Mouse (Mus musculus): ENCODE measurements around the gene Ccer2. TPM values are rescaled to one million over a fixed set of nuclear protein-coding genes. Genes with fewer than 3 reads are reported as not detected.

Ccer2 gene
- total and polyA plus RNA-seq, 2 experiments from 2014 or later: not detected

DNA sequence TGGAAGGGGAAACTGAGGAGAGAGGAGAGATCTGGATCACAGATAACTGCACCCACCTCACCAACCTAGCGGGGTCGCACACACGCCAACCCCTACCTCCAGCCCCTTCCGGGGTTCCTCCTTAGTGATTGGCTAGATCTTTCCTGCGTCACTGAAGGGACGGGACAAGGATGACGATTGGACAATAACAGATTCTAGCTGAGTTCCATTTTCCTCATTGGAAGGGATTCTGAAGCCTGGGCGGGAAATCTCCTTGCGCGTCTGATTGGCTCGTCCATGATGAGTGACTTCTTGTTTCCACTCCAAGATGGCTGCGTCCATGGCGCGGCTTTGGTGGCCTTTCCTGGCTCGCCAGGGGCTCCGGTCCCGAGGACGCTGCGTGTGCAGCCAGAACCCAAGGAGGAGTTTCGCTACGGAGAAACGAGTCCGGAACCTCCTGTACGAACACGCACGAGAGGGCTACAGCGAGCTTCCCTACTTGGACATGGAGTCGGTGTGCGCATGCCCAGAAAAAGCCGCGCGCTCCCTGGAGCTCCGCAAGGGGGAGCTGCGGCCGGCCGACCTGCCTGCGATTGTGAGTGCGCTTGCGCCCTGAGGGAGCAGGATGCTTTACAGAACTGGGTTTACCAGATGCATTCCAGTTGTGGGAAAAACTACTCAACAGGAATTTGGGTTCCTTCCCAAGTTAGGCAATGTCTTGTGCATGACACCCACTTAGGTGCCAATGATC lies 14.1 kb upstream of the Ccer2 start, which contains the start of the genes Mrps12 and Sars2:
Mrps12 (minus strand) TSS at position 112 of the 730 bp plus-strand sequence.
Sars2 (plus strand) TSS at position 284 of the 730 bp plus-strand sequence.
- Histone ChIP-seq H3K27ac (ENCODE audit: low read depth) (peak within 1 kb of the TSS; percentile 94), H3K36me3 (replicated peaks; ENCODE audit: control insufficient read depth, insufficient read depth, low read length) (peaks cover 27% of the 10 kb centered on the region), H3K4me1 (ENCODE audit: control insufficient read depth, insufficient read depth) (peaks cover 13% of the 10 kb centered on the region), H3K4me3 (ENCODE audit: low read depth, low read length) (peak within 1 kb of the TSS; percentile 93), H3K9ac (replicated peaks; ENCODE audit: low read depth, low read length) (peak within 1 kb of the TSS; percentile 80), H3K27me3 (ENCODE audit: control insufficient read depth, insufficient read depth, low read length) (no peaks in the 10 kb centered on the region), H3K9me3 (replicated peaks; ENCODE audit: control insufficient read depth, low read length) (no peaks in the 10 kb centered on the region), H3K4me2 (ENCODE audit: low read depth, low read length) (peak within 1 kb of the TSS; percentile 96)
- peak; percentile 100 for DNase-seq (ENCODE audit: low spot score)
- peak; percentile 96 for ATAC-seq (ENCODE audit: insufficient read depth, low read depth)
- TF ChIP-seq EP300 (IDR thresholded peaks at IDR 0.05; ENCODE audit: low read depth): peak; percentile 33; the same call in 1 of the 2 replicates
- peak; percentile 87 for TF ChIP-seq CTCF (IDR thresholded peaks at IDR 0.05; ENCODE audit: low read depth)
- WGBS: under 1% methylated on average over 39 of the region's 39 CpGs

DNA sequence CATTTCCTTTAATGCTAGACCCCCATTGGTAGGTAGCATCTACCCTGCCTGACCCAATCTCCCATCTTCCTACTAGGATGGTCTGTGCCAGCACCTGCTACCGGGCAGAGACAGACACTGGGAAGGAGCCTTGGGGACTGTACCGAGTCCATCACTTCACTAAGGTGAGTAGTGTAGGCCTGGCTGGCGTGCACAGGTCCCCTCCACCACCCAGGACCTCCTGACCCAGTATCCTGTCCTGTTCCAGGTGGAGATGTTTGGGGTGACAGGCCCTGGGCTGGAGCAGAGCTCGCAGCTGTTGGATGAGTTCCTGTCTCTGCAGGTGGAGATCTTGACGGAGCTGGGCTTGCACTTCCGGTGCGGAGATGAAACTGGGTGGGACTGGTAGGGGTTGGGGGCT lies 6.0 kb upstream of the Ccer2 start:
- Histone ChIP-seq H3K4me2 (ENCODE audit: low read depth, low read length) (no peak overlapping the region), H3K9me3 (replicated peaks; ENCODE audit: control insufficient read depth, low read length) (no peaks in the 10 kb centered on the region), H3K27ac (ENCODE audit: low read depth) (no peak overlapping the region), H3K4me3 (ENCODE audit: low read depth, low read length) (no peak overlapping the region), H3K36me3 (replicated peaks; ENCODE audit: control insufficient read depth, insufficient read depth, low read length) (peaks cover 22% of the 10 kb centered on the region; the same call in 1 of the 2 replicates), H3K9ac (replicated peaks; ENCODE audit: low read depth, low read length) (no peak overlapping the region), H3K4me1 (ENCODE audit: control insufficient read depth, insufficient read depth) (no peaks in the 10 kb centered on the region), H3K27me3 (ENCODE audit: control insufficient read depth, insufficient read depth, low read length) (no peaks in the 10 kb centered on the region)
- no peak for DNase-seq (ENCODE audit: low spot score)
- TF ChIP-seq EP300 (IDR thresholded peaks at IDR 0.05; ENCODE audit: low read depth) (no peak), CTCF (IDR thresholded peaks at IDR 0.05; ENCODE audit: low read depth) (no peak)
- ATAC-seq (ENCODE audit: insufficient read depth, low read depth): no peak
- 92% methylated on average over 7 of the region's 7 CpGs for WGBS

DNA sequence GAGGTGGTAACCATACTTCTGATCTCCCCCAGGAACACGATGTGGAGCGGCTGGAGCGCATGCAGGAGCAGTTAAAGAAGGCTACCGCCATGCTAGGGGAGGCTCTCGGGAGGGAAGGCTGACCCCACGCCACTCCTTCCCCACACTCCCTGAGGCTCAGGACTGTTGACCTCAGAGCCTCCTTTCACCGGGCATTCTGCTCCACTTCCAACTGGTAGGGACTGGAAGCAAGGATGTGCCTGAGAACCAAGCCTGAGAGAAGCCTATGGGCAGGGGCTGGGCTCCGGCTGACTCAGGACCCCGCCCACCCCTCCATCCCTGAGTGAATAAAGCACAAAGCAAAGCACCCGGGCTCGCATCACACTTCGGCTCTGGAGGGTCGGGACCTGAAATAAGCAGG lies 2.6 kb downstream of the Ccer2 start:
- no peak for TF ChIP-seq EP300 (IDR thresholded peaks at IDR 0.05; ENCODE audit: low read depth)
- TF ChIP-seq CTCF (IDR thresholded peaks at IDR 0.05; ENCODE audit: low read depth): no peak
- DNase-seq (ENCODE audit: low spot score) (no peak), ATAC-seq (ENCODE audit: insufficient read depth, low read depth) (no peak)
- peaks cover 20% of the 10 kb centered on the region for H3K27me3 ChIP-seq (ENCODE audit: control insufficient read depth, insufficient read depth, low read length)
- no peaks in the 10 kb centered on the region for H3K4me1 ChIP-seq (ENCODE audit: control insufficient read depth, insufficient read depth)
- 82% methylated on average over 13 of the region's 13 CpGs for WGBS
- peaks cover 38% of the 10 kb centered on the region for H3K36me3 ChIP-seq (replicated peaks; ENCODE audit: control insufficient read depth, insufficient read depth, low read length)
- H3K27ac ChIP-seq (ENCODE audit: low read depth): no peak overlapping the region
- H3K9me3 ChIP-seq (replicated peaks; ENCODE audit: control insufficient read depth, low read length): no peaks in the 10 kb centered on the region
- no peak overlapping the region for H3K4me2 ChIP-seq (ENCODE audit: low read depth, low read length)
- no peak overlapping the region for H3K4me3 ChIP-seq (ENCODE audit: low read depth, low read length)
- no peak overlapping the region for H3K9ac ChIP-seq (replicated peaks; ENCODE audit: low read depth, low read length)

DNA sequence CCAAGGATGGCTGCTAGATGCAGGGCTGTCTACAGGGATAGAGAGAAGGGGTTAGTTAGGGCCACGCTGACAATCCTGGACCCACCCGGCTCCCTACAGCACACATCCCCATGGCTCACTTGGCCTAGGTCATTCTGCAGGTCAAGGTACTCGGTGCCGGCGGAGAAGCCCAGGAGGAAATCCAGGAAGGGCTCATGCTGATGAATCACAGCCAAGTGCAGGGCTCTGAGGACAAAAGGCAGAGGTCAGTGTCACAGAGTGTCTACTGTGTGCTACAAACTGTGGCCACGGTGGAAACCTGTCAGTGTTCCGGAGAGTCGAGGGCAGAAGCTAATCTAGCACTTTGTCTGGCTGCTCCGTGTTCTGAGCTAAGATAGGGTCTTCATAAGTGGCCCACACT lies 5.9 kb downstream of the Ccer2 start:
- TF ChIP-seq EP300 (IDR thresholded peaks at IDR 0.05; ENCODE audit: low read depth) (no peak), CTCF (IDR thresholded peaks at IDR 0.05; ENCODE audit: low read depth) (no peak)
- Histone ChIP-seq H3K27me3 (ENCODE audit: control insufficient read depth, insufficient read depth, low read length) (peaks cover 6% of the 10 kb centered on the region; the same call in 1 of the 2 replicates), H3K4me2 (ENCODE audit: low read depth, low read length) (no peak overlapping the region), H3K9me3 (replicated peaks; ENCODE audit: control insufficient read depth, low read length) (no peaks in the 10 kb centered on the region), H3K4me1 (ENCODE audit: control insufficient read depth, insufficient read depth) (peaks cover 9% of the 10 kb centered on the region), H3K27ac (ENCODE audit: low read depth) (no peak overlapping the region), H3K36me3 (replicated peaks; ENCODE audit: control insufficient read depth, insufficient read depth, low read length) (peaks cover 38% of the 10 kb centered on the region), H3K4me3 (ENCODE audit: low read depth, low read length) (no peak overlapping the region), H3K9ac (replicated peaks; ENCODE audit: low read depth, low read length) (no peak overlapping the region)
- WGBS: 70% methylated on average over 9 of the region's 9 CpGs
- ATAC-seq (ENCODE audit: insufficient read depth, low read depth): no peak
- DNase-seq (ENCODE audit: low spot score): no peak

DNA sequence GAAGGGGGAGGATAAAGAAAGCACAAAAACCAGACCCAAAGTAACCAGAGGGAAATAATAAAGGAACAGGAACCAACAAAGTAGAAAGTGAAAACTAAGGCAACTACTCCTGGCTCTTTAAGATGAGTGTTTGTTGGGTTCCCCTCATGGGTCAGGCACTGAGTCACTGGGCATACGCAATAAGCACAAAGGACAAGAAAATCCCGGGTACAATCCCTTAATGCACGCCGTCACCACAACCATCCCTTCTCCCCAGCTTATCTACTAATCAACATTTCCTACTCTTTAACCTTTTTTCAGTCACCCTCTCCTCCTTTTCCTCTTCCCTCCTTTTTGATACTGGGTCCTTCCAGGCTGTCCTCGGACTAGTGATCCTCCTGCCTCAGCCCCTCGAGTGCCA lies 9.2 kb downstream of the Ccer2 start:
- ATAC-seq (ENCODE audit: insufficient read depth, low read depth): no peak
- Histone ChIP-seq H3K36me3 (replicated peaks; ENCODE audit: control insufficient read depth, insufficient read depth, low read length) (peaks cover 22% of the 10 kb centered on the region), H3K4me2 (ENCODE audit: low read depth, low read length) (peak overlapping the region; percentile 59), H3K4me3 (ENCODE audit: low read depth, low read length) (peak overlapping the region; percentile 63; the same call in 1 of the 2 replicates), H3K27me3 (ENCODE audit: control insufficient read depth, insufficient read depth, low read length) (no peaks in the 10 kb centered on the region), H3K9ac (replicated peaks; ENCODE audit: low read depth, low read length) (0 out of 2 replicates have a peak overlapping the region, but pooled peaks have one; percentile 52), H3K27ac (ENCODE audit: low read depth) (no peak overlapping the region), H3K4me1 (ENCODE audit: control insufficient read depth, insufficient read depth) (peaks cover 15% of the 10 kb centered on the region), H3K9me3 (replicated peaks; ENCODE audit: control insufficient read depth, low read length) (no peaks in the 10 kb centered on the region)
- no peak for TF ChIP-seq CTCF (IDR thresholded peaks at IDR 0.05; ENCODE audit: low read depth)
- no peak for TF ChIP-seq EP300 (IDR thresholded peaks at IDR 0.05; ENCODE audit: low read depth)
- WGBS: 72% methylated on average over 6 of the region's 6 CpGs
- no peak for DNase-seq (ENCODE audit: low spot score)

All from heart, postnatal 0 days (tissue).